Mouse (Mus musculus) hindbrain, embryonic 12.5 days (tissue): ENCODE data around the gene Syt13. TPM values are rescaled to one million over a fixed set of nuclear protein-coding genes. Genes with fewer than 3 reads are reported as not detected.

Experiments
- ATAC-seq: fragments of 200-750 bp; cut with Nextera tagmentation; 2 replicates; pipeline ENCODE4 v1.8.0; 2017; ENCODE audit warnings: moderate TSS enrichment; ENCODE audit not compliant: low FRiP score
- H3K27ac ChIP-seq: fragments of 300-500 bp; sonication (generic); 2 replicates; pipeline ENCODE4 v1.5.1; 2016; ENCODE audit warnings: mild to moderate bottlenecking
- H3K27me3 ChIP-seq: fragments of 300-500 bp; sonication (generic); 2 replicates; pipeline ENCODE4 v1.6.1; 2016; ENCODE audit warnings: mild to moderate bottlenecking
- H3K36me3 ChIP-seq: fragments of 300-500 bp; sonication (generic); 2 replicates; pipeline ENCODE4 v1.6.1; 2016; ENCODE audit warnings: mild to moderate bottlenecking
- H3K4me1 ChIP-seq: fragments of 300-500 bp; sonication (generic); 2 replicates; pipeline ENCODE4 v1.6.1; 2016
- H3K4me2 ChIP-seq: fragments of 300-500 bp; sonication (generic); replicated peaks from 2 replicates; pipeline ENCODE4 v1.6.1; 2016; ENCODE audit warnings: mild to moderate bottlenecking
- H3K4me3 ChIP-seq: fragments of 300-500 bp; sonication (generic); 2 replicates; pipeline ENCODE4 v1.5.1; 2016; ENCODE audit warnings: mild to moderate bottlenecking
- H3K9ac ChIP-seq: fragments of 300-500 bp; sonication (generic); 2 replicates; pipeline ENCODE4 v1.6.1; 2016; ENCODE audit warnings: mild to moderate bottlenecking, moderate library complexity
- H3K9me3 ChIP-seq: fragments of 300-500 bp; sonication (generic); replicated peaks from 2 replicates; pipeline ENCODE4 v1.6.1; 2016; ENCODE audit warnings: mild to moderate bottlenecking
- WGBS: fragments of 180-500 bp; shearing (Covaris S2); methylation state at CpG from one replicate; pipeline ENCODE4 v1.1.7; 2016; 5-methylcytosine and 5-hydroxymethylcytosine counted together
- polyA plus RNA-seq: library from polyadenylated mRNA; unstranded; fragments of >200 nt; fragmentation: Nextera tagmentation; extraction: Ambion mirVana; gene quantifications from 2 replicates; pipeline ENCODE4 v1.2.1, GENCODE M21; 2016

The Syt13 gene
- polyA plus RNA-seq, 1 experiment from 2014 or later = 32.7 TPM

DNA sequence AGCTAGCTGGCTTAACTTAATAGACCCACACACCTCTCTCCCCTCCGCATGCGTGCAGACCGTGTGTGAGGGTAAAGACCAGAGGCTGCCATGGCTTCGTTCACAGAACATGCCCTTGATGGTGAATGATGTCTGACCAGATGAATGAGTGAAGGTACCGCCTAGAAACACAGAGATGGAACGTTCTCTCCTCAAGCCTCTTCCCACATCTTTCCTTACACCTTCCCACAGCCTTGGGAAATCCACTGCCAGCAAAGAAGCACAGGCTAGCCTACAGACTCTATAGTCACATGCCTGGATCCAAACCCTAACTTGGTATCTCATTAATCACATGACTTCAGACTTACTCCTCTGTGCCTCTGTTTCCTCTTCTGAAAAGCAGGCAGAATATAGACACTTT lies 18.5 kb downstream of the Syt13 start:
- no peaks in the 10 kb centered on the region for H3K27me3 ChIP-seq
- ATAC-seq = no peak
- no peaks in the 10 kb centered on the region for H3K36me3 ChIP-seq

DNA sequence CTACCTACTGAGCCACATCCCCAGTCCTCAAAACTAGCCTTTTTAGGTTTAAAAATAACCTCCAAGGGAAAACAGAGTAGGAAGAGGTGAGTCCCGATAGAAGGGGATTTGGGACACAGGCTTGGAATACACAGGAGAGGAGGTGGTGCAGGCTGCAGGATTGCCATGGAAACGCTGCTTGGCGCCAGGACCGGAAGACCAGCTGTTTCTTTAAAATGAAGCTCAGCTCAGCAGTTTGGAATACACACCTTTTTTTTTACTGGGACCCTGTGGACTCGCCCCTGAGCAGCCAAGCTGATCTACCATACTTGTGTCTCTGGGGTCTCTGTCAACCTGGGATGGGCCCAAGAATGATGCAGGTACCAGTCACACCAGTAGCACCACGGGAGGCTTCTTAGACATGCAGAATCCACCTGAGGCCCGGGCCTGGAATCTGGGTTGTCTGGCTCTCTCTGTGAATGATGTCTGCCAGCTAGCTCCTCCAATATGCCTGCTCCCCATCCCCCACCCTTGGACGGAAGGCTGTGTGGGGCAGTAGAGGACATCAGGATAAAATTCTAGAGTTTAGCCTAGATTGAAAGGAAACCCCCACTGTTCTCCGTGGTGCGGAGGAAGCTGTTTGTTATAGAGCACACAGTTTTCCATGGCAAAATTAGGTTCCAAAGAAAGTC lies 19.5 kb downstream of the Syt13 start:
- Histone ChIP-seq H3K4me2 (0 out of 2 replicates have a peak overlapping the region, but pooled peaks have one; percentile 4), H3K4me1 (peaks cover 23% of the 10 kb centered on the region), H3K4me3 (no peak overlapping the region), H3K9ac (no peak overlapping the region), H3K9me3 (no peaks in the 10 kb centered on the region), H3K27ac (no peak overlapping the region), H3K36me3 (no peaks in the 10 kb centered on the region), H3K27me3 (no peaks in the 10 kb centered on the region)
- WGBS = 20% methylated on average over 10 of the region's 10 CpGs
- ATAC-seq = no peak

More for the DNA sequence above, 18.5 kb downstream of the Syt13 start:
- Histone ChIP-seq H3K4me2 (no peak overlapping the region), H3K4me3 (no peak overlapping the region), H3K4me1 (peaks cover 23% of the 10 kb centered on the region), H3K9ac (no peak overlapping the region), H3K27ac (no peak overlapping the region), H3K9me3 (no peaks in the 10 kb centered on the region)
- WGBS = 85% methylated on average over 6 of the region's 6 CpGs

- Histone ChIP-seq H3K27me3 (no peaks in the 10 kb centered on the region), H3K27ac (no peak overlapping the region), H3K9ac (0 out of 2 replicates have a peak overlapping the region, but pooled peaks have one; percentile 27), H3K9me3 (no peaks in the 10 kb centered on the region), H3K36me3 (no peaks in the 10 kb centered on the region), H3K4me2 (no peak overlapping the region), H3K4me3 (no peak overlapping the region), H3K4me1 (peaks cover 23% of the 10 kb centered on the region)
- WGBS = 50% methylated on average over 3 of the region's 3 CpGs
- no peak for ATAC-seq
These were observed 20.6 kb downstream of the Syt13 start for GRCm38 (mm10) chr2:92935483-92935882.

GRCm38 (mm10) chr2:92938063-92938462 lies 23.2 kb downstream of the Syt13 start:
- H3K4me3 ChIP-seq = no peak overlapping the region
- ATAC-seq = no peak
- H3K9ac ChIP-seq = no peak overlapping the region
- H3K36me3 ChIP-seq = no peaks in the 10 kb centered on the region
- WGBS = 84% methylated on average over 5 of the region's 5 CpGs
- no peak overlapping the region for H3K4me2 ChIP-seq
- H3K4me1 ChIP-seq = peaks cover 24% of the 10 kb centered on the region
- H3K27ac ChIP-seq = no peak overlapping the region
- H3K9me3 ChIP-seq = no peaks in the 10 kb centered on the region
- no peaks in the 10 kb centered on the region for H3K27me3 ChIP-seq

DNA sequence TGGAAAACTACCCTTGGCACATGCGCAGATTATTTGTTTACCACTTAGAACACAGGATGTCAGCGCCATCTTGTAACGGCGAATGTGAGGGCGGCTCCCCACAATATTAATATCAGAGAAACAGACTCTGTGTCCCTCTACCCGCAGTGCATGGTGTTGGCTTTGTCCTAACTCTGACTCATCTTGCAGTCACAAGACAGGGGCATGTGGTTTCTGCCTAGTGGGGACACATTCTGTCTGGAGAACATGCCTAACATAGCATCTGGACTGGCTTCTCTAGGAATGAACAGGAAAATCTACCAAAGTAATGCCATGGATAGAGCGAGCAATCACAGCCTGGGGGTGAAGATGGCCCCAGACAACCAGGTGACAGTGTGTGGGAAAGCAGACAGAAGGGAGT lies 23.9 kb downstream of the Syt13 start:
- 93% methylated on average over 7 of the region's 7 CpGs for WGBS

GRCm38 (mm10) chr2:92940963-92941362 lies 26.1 kb downstream of the Syt13 start:
- 79% methylated on average over 9 of the region's 9 CpGs for WGBS
- H3K27me3 ChIP-seq = peaks cover 3% of the 10 kb centered on the region; the same call in 1 of the 2 replicates
- H3K4me1 ChIP-seq = 0 out of 2 replicates have a peak, but pooled peaks cover 8% of the 10 kb centered on the region
- H3K4me2 ChIP-seq = no peak overlapping the region
- H3K4me3 ChIP-seq = no peak overlapping the region
- ATAC-seq = no peak
- H3K36me3 ChIP-seq = no peaks in the 10 kb centered on the region
- no peaks in the 10 kb centered on the region for H3K9me3 ChIP-seq
- H3K27ac ChIP-seq = no peak overlapping the region
- no peak overlapping the region for H3K9ac ChIP-seq

More for the DNA sequence above, 23.9 kb downstream of the Syt13 start:
- Histone ChIP-seq H3K4me3 (no peak overlapping the region), H3K36me3 (no peaks in the 10 kb centered on the region), H3K4me2 (no peak overlapping the region), H3K27me3 (no peaks in the 10 kb centered on the region), H3K4me1 (peaks cover 22% of the 10 kb centered on the region), H3K9me3 (no peaks in the 10 kb centered on the region), H3K9ac (no peak overlapping the region), H3K27ac (no peak overlapping the region)
- ATAC-seq = no peak

GRCm38 (mm10) chr2:92941463-92941862 lies 26.6 kb downstream of the Syt13 start:
- no peak overlapping the region for H3K4me3 ChIP-seq
- 0 out of 2 replicates have a peak, but pooled peaks cover 7% of the 10 kb centered on the region for H3K4me1 ChIP-seq
- H3K27ac ChIP-seq = no peak overlapping the region
- WGBS = 68% methylated on average over 3 of the region's 3 CpGs
- H3K36me3 ChIP-seq = no peaks in the 10 kb centered on the region
- no peak overlapping the region for H3K4me2 ChIP-seq
- ATAC-seq = no peak
- H3K27me3 ChIP-seq = peaks cover 7% of the 10 kb centered on the region; the same call in 1 of the 2 replicates
- no peak overlapping the region for H3K9ac ChIP-seq
- H3K9me3 ChIP-seq = no peaks in the 10 kb centered on the region

DNA sequence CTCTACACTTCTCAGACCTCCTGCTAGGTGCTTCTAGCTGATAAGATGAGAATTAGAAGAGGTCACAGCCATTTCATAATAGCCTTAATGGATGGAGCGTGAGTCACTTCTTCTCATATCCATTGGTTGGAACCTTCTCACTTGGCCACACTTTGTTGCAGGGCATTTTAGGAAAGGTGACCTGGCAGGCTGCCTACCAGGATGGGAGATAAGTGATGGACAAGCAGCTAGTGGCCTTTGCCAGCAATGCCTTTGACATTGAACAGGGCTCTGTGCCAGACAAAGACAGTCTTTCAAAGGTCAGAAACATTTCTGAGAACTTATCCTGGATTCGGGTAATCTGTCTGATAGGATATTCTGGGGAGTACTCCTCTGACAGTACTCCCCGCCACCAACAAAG lies 28.5 kb downstream of the Syt13 start:
- H3K36me3 ChIP-seq = no peaks in the 10 kb centered on the region
- no peak overlapping the region for H3K27ac ChIP-seq
- H3K4me1 ChIP-seq = peaks cover 16% of the 10 kb centered on the region
- H3K4me3 ChIP-seq = no peak overlapping the region
- H3K27me3 ChIP-seq = peaks cover 11% of the 10 kb centered on the region; the same call in 1 of the 2 replicates
- 97% methylated on average over 3 of the region's 3 CpGs for WGBS
- ATAC-seq = no peak
- no peak overlapping the region for H3K4me2 ChIP-seq
- no peaks in the 10 kb centered on the region for H3K9me3 ChIP-seq
- no peak overlapping the region for H3K9ac ChIP-seq

DNA sequence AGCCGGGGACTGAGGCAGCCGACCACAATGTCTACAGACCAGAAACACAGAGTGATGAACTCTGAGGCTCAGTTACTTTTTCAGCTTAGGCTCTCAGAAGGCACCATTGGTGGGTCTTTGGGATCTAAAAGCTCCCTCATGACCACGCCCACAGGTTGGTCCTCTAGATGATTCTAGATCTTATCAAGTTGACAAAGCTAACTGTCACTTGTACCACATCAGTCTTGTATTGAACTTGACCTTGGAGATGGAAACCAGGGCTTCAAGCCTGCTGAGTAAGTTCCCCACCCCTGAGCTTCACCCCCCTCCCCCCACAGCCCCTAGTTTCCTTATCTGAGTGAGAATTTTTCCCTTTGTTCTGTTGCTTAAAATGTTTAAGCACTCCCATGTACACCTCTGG lies 29.5 kb downstream of the Syt13 start:
- Histone ChIP-seq H3K27ac (no peak overlapping the region), H3K4me1 (peaks cover 20% of the 10 kb centered on the region), H3K4me3 (no peak overlapping the region), H3K36me3 (no peaks in the 10 kb centered on the region), H3K9me3 (no peaks in the 10 kb centered on the region), H3K27me3 (peaks cover 11% of the 10 kb centered on the region; the same call in 1 of the 2 replicates), H3K9ac (no peak overlapping the region), H3K4me2 (no peak overlapping the region)
- 92% methylated on average over 3 of the region's 3 CpGs for WGBS
- no peak for ATAC-seq

- no peaks in the 10 kb centered on the region for H3K36me3 ChIP-seq
- H3K9ac ChIP-seq = no peak overlapping the region
- WGBS = 91% methylated on average over 11 of the region's 11 CpGs
- peaks cover 11% of the 10 kb centered on the region; the same call in 1 of the 2 replicates for H3K27me3 ChIP-seq
- H3K27ac ChIP-seq = no peak overlapping the region
- H3K4me3 ChIP-seq = no peak overlapping the region
- no peak for ATAC-seq
- peaks cover 27% of the 10 kb centered on the region for H3K4me1 ChIP-seq
- H3K9me3 ChIP-seq = no peaks in the 10 kb centered on the region
- no peak overlapping the region for H3K4me2 ChIP-seq
These were observed 30.3 kb downstream of the Syt13 start for GRCm38 (mm10) chr2:92945125-92945746.

GRCm38 (mm10) chr2:92945824-92946598 lies 31.1 kb downstream of the Syt13 start:
- Histone ChIP-seq H3K36me3 (no peaks in the 10 kb centered on the region), H3K4me2 (no peak overlapping the region), H3K4me3 (no peak overlapping the region), H3K9ac (no peak overlapping the region), H3K27me3 (peaks cover 11% of the 10 kb centered on the region; the same call in 1 of the 2 replicates), H3K27ac (no peak overlapping the region), H3K4me1 (peaks cover 27% of the 10 kb centered on the region), H3K9me3 (no peaks in the 10 kb centered on the region)
- ATAC-seq = no peak
- WGBS = 87% methylated on average over 11 of the region's 11 CpGs
